Mouse (Mus musculus): ENCODE results near the gene Resp18. TPM values are rescaled to one million over a fixed set of nuclear protein-coding genes. Genes with fewer than 3 reads are reported as not detected.

Gene Resp18
- total RNA-seq (2014; fragmentation: Nextera tagmentation) (not detected in 2 replicates), total RNA-seq (2017) (not detected in 2 replicates)

GRCm38 (mm10) chr1:75278228-75278627 lies at the start of gene Resp18:
TSS of gene Resp18 (minus strand) at chr1:75278415.
- ATAC-seq (replicated peaks; ENCODE audit: low FRiP score, low TSS enrichment, poor library complexity, severe bottlenecking): no peak

DNA sequence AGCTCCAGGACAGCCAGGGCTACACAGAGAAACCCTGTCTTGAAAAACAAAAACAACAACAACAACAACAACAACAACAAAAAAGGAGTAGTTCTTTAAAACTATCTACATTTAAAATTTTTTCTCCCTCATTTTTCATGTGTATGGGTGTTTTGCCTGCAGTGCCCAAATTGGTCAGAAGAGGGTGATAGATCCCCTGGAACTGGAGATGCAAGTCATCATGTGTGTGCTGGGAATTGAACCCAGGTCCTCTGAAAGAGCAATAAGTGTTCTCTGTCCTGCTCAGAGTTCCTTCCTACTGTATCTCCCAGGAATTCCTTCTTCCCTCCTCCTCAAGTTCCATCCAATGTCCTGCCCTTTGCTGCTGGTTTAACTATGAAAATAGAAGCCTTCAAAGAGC lies 49.2 kb upstream of the Resp18 start:
- no peak for ATAC-seq (replicated peaks; ENCODE audit: low FRiP score, low TSS enrichment, poor library complexity, severe bottlenecking)

DNA sequence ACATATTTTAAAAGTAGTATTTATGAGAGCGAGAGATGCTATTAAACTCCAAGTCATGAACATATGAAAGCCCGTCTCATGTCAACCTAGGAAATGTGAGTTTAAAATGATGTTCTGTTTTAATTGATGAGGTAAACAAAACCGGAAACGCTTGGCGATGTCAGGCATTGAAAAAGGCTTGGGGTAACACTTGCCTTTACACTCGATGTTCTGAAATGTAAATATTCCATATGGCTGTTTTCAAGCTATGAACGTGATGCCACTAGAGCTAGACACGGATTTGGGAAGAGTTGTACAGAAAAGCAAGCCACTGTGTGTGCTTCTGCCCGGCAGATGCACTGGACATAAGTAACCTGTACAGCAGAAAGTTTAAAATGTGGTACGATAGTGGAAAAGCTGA lies 41.0 kb upstream of the Resp18 start:
- ATAC-seq (replicated peaks; ENCODE audit: low FRiP score, low TSS enrichment, poor library complexity, severe bottlenecking): no peak

DNA sequence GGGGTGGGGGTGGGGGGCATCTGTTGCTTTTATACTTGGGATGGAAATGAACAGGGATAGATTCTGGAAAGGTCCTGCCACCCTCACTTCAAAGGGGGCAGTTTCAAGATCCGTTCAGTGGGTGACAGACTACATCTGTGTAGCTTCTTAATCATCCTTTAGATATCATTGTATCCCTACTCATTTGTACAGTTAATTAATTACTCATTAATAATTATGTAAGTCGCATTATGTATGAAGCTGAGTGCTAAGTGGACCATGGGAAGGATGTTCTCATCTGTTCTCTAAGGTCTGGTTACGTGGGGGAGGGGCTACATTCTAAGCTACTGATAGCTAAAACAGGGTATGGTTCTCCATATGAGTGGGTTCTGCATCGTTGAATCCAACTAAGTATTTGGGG lies 40.5 kb upstream of the Resp18 start:
- ATAC-seq (replicated peaks; ENCODE audit: low FRiP score, low TSS enrichment, poor library complexity, severe bottlenecking): no peak

DNA sequence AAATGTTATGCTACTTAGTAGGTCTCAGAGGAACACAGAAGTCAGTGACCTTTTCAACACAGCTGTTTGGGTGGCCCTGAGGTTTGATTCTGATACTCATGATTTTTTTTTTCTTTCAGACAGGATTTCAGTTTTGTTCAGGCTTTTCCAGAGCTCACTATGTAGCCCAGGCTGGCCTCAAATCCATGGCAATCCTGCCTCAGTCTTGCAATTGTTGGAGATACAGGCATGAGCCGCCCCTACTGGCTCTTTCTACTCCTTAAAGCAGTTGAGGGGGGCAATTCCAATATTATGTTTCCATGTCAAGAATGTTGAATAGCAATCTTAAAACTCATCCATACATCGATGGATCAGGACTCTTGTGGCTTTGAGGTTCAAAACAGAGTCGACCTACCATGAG lies 40.1 kb upstream of the Resp18 start:
- ATAC-seq (replicated peaks; ENCODE audit: low FRiP score, low TSS enrichment, poor library complexity, severe bottlenecking): no peak

GRCm38 (mm10) chr1:75317241-75318201 lies 39.3 kb upstream of the Resp18 start, which contains the start of gene Dnpep:
TSS of gene Dnpep (minus strand) at chr1:75317990.
- peak; percentile 91 for ATAC-seq (replicated peaks; ENCODE audit: low FRiP score, low TSS enrichment, poor library complexity, severe bottlenecking)

- peak; percentile 21 for ATAC-seq (replicated peaks; ENCODE audit: low FRiP score, low TSS enrichment, poor library complexity, severe bottlenecking)
Measured at GRCm38 (mm10) chr1:75316861-75317240, 38.6 kb upstream of the Resp18 start.

DNA sequence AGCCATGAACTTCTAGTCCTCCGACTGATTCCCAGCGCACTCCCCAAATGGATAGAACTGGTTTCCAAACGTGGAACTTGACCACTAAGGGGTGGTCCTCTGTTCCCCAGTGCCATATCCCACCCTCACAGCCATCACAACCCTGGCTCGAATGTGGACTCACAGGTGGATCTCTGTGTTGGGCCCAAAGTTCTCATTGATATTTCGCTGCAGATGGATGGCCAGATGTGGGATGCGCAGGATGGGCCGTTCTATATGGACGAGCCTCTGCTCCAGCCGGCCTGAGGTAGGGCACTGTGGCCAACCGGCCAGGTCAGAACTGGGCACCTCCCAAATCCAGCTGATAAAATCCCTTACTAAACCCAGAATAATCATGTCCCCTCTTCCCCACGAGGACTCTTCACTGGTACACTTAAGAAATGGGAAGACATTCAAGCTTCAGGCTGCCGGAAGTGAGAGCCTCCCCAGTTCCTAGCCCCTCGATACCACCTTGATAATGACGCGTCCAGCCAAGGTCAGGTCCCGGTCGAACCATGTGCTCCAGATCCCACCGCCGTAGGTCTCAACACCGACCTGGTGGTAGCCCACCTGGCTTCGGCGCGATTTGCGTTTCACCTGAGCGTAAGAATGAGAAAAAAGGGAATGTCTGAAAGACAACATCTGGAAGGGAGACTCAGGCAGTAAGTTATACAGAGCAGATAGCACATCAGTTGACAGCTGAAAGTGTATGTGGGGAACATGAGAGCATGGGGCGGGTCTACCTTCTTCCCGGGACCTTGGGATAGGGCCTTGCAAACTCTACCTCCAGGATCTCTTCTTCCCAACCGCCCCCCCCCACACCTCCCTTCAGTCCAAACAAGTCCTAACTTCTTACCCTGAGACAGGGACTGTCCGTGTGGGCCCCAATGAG lies 37.5 kb upstream of the Resp18 start:
- no peak for ATAC-seq (replicated peaks; ENCODE audit: low FRiP score, low TSS enrichment, poor library complexity, severe bottlenecking)

GRCm38 (mm10) chr1:75315011-75315410 lies 36.8 kb upstream of the Resp18 start:
- ATAC-seq (replicated peaks; ENCODE audit: low FRiP score, low TSS enrichment, poor library complexity, severe bottlenecking): no peak

GRCm38 (mm10) chr1:75311694-75312093 lies 33.5 kb upstream of the Resp18 start:
- ATAC-seq (replicated peaks; ENCODE audit: low FRiP score, low TSS enrichment, poor library complexity, severe bottlenecking): no peak

DNA sequence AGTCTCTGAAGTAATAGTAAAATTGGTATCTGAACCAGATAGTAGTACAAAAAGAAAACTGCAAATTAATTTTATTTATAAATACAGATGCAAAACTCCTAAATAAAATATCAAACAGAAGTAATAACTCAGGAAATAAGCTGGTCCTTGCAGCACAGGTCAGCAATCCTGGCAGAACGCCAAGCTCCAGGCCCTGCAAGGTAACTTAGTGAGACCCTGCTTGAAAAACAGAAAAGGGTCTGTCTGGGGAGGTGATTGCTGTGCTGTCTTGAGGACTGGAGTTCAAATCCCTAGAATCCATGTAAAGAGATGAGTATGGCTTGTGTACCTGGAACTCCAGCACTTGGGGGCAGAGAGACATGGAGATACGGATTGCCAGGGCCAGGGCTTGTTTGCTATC lies 26.4 kb upstream of the Resp18 start:
- no peak for ATAC-seq (replicated peaks; ENCODE audit: low FRiP score, low TSS enrichment, poor library complexity, severe bottlenecking)

DNA sequence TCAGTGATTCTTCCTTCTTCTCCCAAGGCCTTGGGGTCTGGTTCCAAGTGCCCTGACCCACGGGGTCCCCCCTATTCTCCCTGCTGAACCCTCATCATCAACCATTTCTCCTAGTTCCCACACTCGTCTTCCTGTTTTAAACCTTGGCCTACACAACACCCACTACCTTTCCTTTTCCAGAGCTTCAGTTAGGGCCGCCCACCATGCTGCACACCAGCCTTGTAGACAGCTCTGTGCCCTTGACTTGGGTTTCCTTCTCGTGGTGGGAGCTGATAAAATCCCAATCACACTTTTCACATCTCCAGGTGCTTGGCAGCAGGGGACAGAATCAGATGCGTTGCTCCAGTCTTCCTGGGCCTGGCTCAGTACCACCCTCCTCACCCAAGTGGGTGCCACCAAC lies 16.1 kb upstream of the Resp18 start:
- no peak for ATAC-seq (replicated peaks; ENCODE audit: low FRiP score, low TSS enrichment, poor library complexity, severe bottlenecking)

DNA sequence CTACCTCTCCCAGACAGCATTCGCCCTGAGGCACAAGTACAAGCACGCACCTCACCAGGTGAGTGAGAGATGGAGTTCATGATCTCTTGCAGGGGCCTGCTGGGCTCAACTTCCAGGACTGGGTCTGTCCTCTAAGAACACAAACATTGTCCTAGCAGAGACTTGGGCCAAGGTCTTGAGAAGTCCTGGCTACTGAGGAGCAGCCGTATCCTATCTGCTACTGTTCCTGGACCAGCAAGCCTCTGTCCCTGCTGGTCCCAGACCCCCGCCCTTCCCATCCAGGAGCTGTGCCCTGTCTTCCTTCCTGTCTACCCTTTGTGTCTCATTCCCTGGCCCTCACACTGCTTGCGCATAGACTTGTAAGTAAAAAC lies 15.1 kb upstream of the Resp18 start:
- ATAC-seq (replicated peaks; ENCODE audit: low FRiP score, low TSS enrichment, poor library complexity, severe bottlenecking): no peak

GRCm38 (mm10) chr1:75292476-75293330 lies 14.5 kb upstream of the Resp18 start:
- no peak for ATAC-seq (replicated peaks; ENCODE audit: low FRiP score, low TSS enrichment, poor library complexity, severe bottlenecking)

DNA sequence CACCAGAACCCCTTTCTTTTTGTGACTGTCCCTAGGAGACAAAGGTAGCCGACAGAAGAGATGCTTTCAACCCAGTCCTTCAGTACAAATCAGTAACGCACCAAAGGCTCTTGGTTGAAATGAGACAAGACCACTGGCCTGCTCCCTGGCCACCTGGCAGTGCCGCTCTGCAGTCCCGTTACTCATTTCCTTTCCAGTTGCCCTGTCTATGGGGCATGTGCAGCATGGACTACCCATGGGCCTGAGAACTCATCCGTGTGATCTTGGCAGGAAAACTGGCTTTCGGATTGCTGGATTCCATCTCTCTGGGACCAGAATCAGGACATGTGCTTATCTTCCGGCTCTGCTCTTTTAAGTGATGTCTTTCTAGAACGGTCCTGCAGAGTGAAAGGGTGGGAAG lies 13.1 kb upstream of the Resp18 start:
- no peak for ATAC-seq (replicated peaks; ENCODE audit: low FRiP score, low TSS enrichment, poor library complexity, severe bottlenecking)

- ATAC-seq (replicated peaks; ENCODE audit: low FRiP score, low TSS enrichment, poor library complexity, severe bottlenecking): no peak
Measured at GRCm38 (mm10) chr1:75290582-75290981, 12.4 kb upstream of the Resp18 start.

DNA sequence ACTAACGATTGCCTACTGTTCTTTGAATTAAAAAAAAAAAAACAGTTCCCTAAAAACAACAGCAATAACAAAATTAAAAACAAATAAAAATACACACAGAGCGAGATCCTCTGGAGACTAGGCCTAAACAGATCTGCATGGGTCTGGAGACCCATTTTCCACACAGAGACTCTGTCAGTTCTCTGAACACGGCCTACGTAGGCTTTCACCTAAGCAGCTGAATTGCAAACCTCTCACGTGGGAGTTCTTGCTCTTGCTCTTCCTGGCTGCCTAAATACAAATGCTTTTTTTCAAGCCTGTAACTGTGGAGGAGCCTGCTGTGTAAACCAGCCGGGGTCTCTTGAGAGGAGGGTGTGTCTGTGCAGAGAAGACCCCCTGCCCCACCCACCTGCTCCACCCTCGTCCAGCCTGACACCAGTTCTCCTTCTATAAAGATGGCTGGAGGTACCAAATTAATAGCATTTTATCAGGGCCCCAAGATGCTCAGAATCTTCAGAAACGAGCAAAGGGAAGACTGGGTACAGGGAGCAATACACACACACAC lies 11.7 kb upstream of the Resp18 start:
- ATAC-seq (replicated peaks; ENCODE audit: low FRiP score, low TSS enrichment, poor library complexity, severe bottlenecking): no peak

- ATAC-seq (replicated peaks; ENCODE audit: low FRiP score, low TSS enrichment, poor library complexity, severe bottlenecking): no peak
Measured at GRCm38 (mm10) chr1:75289376-75289775, 11.2 kb upstream of the Resp18 start.

DNA sequence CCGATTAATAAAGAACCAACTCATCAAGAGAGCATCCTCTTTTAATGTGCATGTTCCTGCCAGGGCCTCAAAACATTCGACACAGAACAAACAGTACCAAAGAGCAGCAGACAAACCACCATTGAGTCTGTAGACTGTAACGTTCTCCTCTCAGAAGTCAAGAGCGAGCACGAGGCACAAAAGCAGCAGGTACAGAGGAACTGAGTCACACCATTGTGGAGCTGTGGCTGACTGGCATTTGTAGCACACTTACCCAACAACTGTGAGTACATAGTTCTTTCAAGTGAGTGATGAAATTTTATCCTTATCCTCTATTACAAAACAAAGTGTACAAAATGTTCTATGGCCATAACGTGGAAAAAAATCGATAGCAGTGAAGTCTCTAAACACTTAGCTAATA lies 6.7 kb upstream of the Resp18 start:
- ATAC-seq (replicated peaks; ENCODE audit: low FRiP score, low TSS enrichment, poor library complexity, severe bottlenecking): no peak
